Mouse (Mus musculus) right cerebral cortex, postnatal 25 days (tissue): ENCODE measurements around the gene Ang4.
"Not testable (repeated sequence)": the region's sequence is repeated elsewhere in the genome, so short reads cannot be mapped to it uniquely, and the experiment has no call there.

Experiments used
- DNase-seq: peaks from one replicate; pipeline ENCODE4 v3.0.0; 2022

The Ang4 gene

GRCm38 (mm10) chr14:51773490-51773889 lies at the start of gene Ang4:
Gene Ang4 (minus strand): TSS chr14:51773590.
- DNase-seq: no peak

- DNase-seq: no peak
Measured at GRCm38 (mm10) chr14:51799746-51800145, 26.4 kb upstream of the Ang4 start, which contains the start of gene AY358078. Gene AY358078 (plus strand): TSS chr14:51800046.

GRCm38 (mm10) chr14:51794106-51794505 lies 20.7 kb upstream of the Ang4 start:
- DNase-seq: no peak

GRCm38 (mm10) chr14:51789196-51789595 lies 15.8 kb upstream of the Ang4 start:
- no peak for DNase-seq

- DNase-seq: no peak
Measured at GRCm38 (mm10) chr14:51787061-51787460, 13.7 kb upstream of the Ang4 start.

GRCm38 (mm10) chr14:51786335-51786734 lies 12.9 kb upstream of the Ang4 start:
- DNase-seq: no peak

GRCm38 (mm10) chr14:51778865-51779481 lies 5.6 kb upstream of the Ang4 start:
- DNase-seq: no peak

- no peak for DNase-seq
Measured at GRCm38 (mm10) chr14:51777791-51778190, 4.4 kb upstream of the Ang4 start.

- not testable (repeated sequence) for DNase-seq
Measured at GRCm38 (mm10) chr14:51771378-51771777, 2.0 kb downstream of the Ang4 start.

- no peak for DNase-seq
Measured at GRCm38 (mm10) chr14:51755944-51756343, 17.4 kb downstream of the Ang4 start.

- DNase-seq: peak; percentile 5
Measured at GRCm38 (mm10) chr14:51740347-51741170, 32.8 kb downstream of the Ang4 start.

- DNase-seq: no peak
Measured at GRCm38 (mm10) chr14:51739150-51739993, 34.0 kb downstream of the Ang4 start.

- peak; percentile 13 for DNase-seq
Measured at GRCm38 (mm10) chr14:51738411-51739149, 34.8 kb downstream of the Ang4 start.

GRCm38 (mm10) chr14:51737967-51738366 lies 35.4 kb downstream of the Ang4 start:
- DNase-seq: no peak

GRCm38 (mm10) chr14:51717083-51717482 lies 56.3 kb downstream of the Ang4 start, which contains the start of gene Gm5800:
Gene Gm5800 (minus strand): TSS chr14:51717183.
- no peak for DNase-seq
